Mouse (Mus musculus) embryonic stem cell, embryonic (primary cell): Measurements from ENCODE around the gene Carmil2.

ENCODE experiments used
- CTCF ChIA-PET, 4 experiments: fragments of 300-600 bp in 2 of 4; fragments of 350-600 bp in 2 of 4; sonication (Branson Sonifier 250); formaldehyde crosslinking; loops; one replicate each; lab custom pipeline; 2022; ENCODE audit warnings: inconsistent platforms in 2 of 4; lab: Charles Lee
- POLR2A ChIA-PET, 4 experiments: fragments of 300-600 bp in 2 of 4; fragments of 350-600 bp in 2 of 4; sonication (Branson Sonifier 250); formaldehyde crosslinking; loops; one replicate each; lab custom pipeline; 2022; ENCODE audit warnings: antibody characterized with exemption in 4 of 4, inconsistent platforms in 1 of 4; lab: Charles Lee

Carmil2 gene

GRCm38 (mm10) chr8:105702731-105703415 is 16.8 kb downstream of the Carmil2 start:
- ChIA-PET CTCF (interaction anchor here in 2 of 4 experiments (0.5 to 2.0 kb wide), 2 partner anchors 11 to 18 kb away, joined by 3 to 6 read pairs; no protein-coding TSS in a partner anchor), POLR2A (interaction anchor here in 2 of 4 experiments (0.5 to 5.3 kb wide), 7 partner anchors 10 to 127 kb away, joined by 3 to 45 read pairs (median 5); partner anchors contain the start of genes Carmil2 (in 1 of the 2) and Ranbp10 (in 1 of the 2))

DNA sequence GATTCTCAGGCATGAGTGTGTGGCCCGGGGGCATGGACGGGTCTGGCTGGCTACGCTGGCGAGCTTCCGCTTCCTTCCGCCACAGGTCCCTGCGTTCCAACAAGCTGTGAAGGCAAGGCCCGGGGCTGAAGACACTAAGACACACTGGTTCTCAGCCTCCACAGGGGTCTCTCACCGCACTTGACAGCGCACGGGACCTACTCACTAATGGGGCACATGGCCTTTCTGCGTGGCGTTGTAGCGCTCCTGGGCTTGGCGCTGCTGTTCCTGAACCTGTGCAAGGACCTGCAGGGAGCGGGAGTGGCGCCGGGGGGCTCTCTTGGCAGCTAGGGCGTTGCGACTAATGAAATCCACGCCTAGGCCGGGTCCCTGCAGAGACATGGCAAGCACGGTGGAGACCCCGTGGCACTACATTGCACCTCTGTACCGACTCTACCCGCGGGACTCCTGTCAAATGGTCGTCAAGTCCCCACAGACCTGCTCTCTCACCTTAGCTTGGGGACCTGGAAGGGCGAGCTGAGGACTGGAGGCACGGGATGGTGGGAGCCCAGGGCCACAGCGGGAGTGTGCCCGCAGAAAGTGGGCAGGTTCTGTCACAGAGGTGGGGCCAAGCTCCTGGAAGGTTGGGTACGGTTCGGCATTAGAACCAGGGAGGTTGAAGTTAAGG is 18.2 kb downstream of the Carmil2 start:
- ChIA-PET POLR2A (interaction anchor here in 3 of 4 experiments (0.5 to 2.4 kb wide), 16 partner anchors 10 to 1364 kb away, joined by 3 to 10 read pairs (median 4); partner anchors contain the start of genes Ranbp10 (in 2 of the 3), Pskh1 (in 1 of the 3), Tppp3 (in 1 of the 3) and Tsnaxip1 (in 1 of the 3)), CTCF (interaction anchor here (0.5 to 2.0 kb wide), 8 partner anchors 10 to 494 kb away, joined by 3 to 12 read pairs (median 4); no protein-coding TSS in a partner anchor)

DNA sequence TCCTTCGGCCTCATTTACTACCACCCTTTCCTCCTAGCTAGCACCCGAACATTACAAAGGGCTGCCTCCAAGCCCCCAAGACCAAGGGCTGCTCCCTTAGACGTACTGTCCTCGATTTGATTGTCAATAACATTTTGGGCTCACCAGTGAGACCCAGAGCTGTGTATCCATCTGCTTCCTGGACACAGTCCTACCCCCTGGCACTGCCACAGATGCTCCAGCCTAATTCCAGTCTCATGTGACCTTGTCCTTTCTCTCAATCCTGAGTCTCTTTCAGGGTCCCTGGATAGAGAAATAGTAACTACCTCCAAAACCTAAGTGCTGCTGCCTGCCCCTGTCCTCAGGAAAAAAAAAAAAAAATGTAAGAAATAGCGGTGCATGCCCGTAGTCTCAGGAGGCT is 18.9 kb downstream of the Carmil2 start:
- ChIA-PET POLR2A (interaction anchor here in 3 of 4 experiments (0.5 to 2.4 kb wide), 14 partner anchors 12 to 1557 kb away, joined by 3 to 10 read pairs (median 4); partner anchors contain the start of genes Carmil2 (in 1 of the 3), Pskh1 (in 1 of the 3), Ranbp10 (in 1 of the 3) and Tppp3 (in 1 of the 3)), CTCF (interaction anchor here in 3 of 4 experiments (0.6 to 2.0 kb wide), 6 partner anchors 9 to 494 kb away, joined by 3 to 12 read pairs (median 4); no protein-coding TSS in a partner anchor)

DNA sequence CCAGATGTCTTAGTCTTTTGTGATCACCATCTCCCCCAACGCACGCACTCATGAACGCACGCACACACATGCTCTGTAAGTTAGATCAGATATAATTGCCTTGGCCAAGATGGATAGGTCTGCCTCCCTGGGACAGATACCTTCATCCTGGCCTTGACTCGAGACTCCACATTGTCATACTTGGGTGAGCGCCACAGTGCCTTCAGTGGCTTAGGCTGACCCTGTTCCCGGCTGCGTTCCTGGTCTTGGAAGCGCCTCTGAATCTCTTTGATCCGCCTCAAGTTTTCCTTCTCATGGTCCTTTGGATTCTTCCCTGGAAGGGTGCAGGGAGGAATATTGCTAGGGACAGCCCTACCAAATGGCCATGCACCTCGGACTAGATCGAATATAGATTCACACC is 20.4 kb downstream of the Carmil2 start:
- POLR2A ChIA-PET, result interaction anchor here in 1 of 4 experiments (0.8 to 1.1 kb wide), 2 partner anchors 19 to 48 kb away, joined by 5 to 6 read pairs; no protein-coding TSS in a partner anchor

DNA sequence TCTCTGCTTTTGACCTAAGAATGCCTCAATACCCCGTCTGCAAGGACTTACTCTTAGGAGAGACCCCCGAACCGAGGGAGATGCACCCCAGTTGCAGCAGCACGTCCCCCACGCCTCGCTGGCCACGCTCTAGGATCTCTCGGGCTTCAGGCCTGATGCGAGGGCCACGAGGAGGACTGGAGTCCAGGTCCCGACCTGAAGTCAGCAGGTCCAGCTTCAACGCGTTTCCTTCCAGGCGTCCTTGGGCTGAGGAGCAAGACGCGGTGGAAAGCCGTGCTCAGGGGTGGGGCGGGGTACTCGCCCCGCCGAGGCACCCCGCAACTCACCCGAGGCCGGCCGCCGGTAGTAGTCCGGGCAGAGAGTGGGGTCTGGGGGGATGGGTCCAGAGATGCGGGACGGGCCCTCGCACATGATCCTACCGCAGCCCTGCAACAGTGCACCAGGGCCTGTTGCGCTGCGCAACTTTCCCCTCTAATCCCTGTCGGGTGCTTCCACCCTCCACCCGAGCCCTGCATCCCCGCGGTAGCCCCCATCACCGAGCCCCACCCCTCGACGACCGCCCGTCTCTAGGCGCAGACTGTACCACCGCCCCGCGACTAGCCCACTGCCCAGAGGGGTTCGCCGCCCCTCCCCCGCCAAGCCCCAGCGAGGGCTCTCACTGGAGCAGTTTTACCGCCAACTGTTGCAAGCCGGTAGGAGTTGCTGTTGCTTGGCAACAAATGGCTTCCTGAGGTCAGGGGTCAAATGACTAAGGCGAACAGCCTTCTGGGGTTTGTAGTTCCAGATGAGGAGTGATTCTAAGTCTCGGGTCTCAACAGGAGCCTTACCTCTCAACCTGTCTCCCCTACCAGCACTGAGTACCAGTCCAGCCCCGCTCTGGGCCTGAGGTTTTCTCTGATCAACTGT is 21.7 kb downstream of the Carmil2 start, which contains the start of the genes 4933405L10Rik and Enkd1:
Gene 4933405L10Rik (plus strand): TSS at position 158 of the 906 bp plus-strand sequence.
Gene Enkd1 (minus strand): TSS at position 713 of the 906 bp plus-strand sequence.
- CTCF ChIA-PET, result interaction anchor here in 2 of 4 experiments (0.5 to 1.5 kb wide), 4 partner anchors 63 to 295 kb away, joined by 3 to 10 read pairs (median 4); partner anchors contain the start of genes Kctd19 (in 1 of the 2) and Lrrc36 (in 1 of the 2)

More for the DNA sequence above, 20.4 kb downstream of the Carmil2 start:
- CTCF ChIA-PET, result interaction anchor here in 1 of 4 experiments (0.6 kb wide), 1 partner anchor 281 kb away, joined by 3 read pairs; no protein-coding TSS in a partner anchor

DNA sequence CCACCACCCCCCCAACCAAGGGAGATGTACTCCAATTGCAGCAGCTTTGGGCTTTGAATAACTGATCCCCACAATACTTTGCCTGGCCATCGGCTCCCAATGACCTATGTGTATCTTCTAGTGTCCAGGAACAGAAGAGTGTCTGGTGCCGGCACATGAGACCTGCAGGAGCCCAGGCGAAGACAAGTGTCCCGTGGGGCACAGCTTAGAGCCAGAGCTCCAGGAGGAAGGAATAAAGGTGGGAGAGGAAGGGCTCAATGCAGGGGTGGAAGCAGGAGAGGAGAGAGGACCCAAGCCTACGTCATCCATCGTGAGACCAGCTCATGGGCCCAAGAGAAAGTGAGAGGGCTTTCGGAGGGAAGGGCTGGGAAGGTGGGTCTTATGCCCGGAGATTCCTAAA is 22.6 kb downstream of the Carmil2 start:
- POLR2A ChIA-PET, result interaction anchor here in 3 of 4 experiments (0.8 to 1.9 kb wide), 14 partner anchors 8 to 346 kb away, joined by 3 to 9 read pairs (median 4); partner anchors contain the start of genes Acd (in 1 of the 3), Ctcf (in 1 of the 3), Gfod2 (in 1 of the 3) and Nutf2 (in 1 of the 3)
- CTCF ChIA-PET, result interaction anchor here in 2 of 4 experiments (0.5 to 1.5 kb wide), 4 partner anchors 23 to 147 kb away, joined by 3 to 10 read pairs (median 4); no protein-coding TSS in a partner anchor

More for the DNA sequence above, 21.7 kb downstream of the Carmil2 start, which contains the start of the genes 4933405L10Rik and Enkd1:
- POLR2A ChIA-PET, result interaction anchor here in 3 of 4 experiments (0.6 to 1.1 kb wide), 7 partner anchors 13 to 346 kb away, joined by 3 to 6 read pairs (median 4); no protein-coding TSS in a partner anchor

DNA sequence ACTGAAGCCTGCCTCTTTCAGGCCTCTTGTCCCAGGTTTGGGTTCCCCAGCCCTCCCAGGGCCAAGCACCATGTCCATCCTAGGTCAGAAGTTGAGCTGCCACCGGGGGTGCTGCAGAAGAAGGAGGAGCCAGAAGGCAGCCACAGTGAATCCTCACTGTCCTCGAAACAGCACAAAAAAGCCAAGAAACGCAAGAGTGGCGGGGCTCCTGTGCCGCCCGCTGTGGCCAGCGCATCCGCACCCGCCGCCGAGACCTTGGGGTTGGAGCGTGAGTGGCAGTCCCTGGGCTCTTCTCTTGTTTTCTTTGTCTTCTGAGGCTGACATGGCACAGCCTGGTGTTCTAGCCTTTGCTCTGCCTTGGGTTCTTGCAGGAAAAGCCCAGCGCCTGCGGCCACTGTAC is 23.2 kb downstream of the Carmil2 start:
- ChIA-PET POLR2A (interaction anchor here in 3 of 4 experiments (0.6 to 1.9 kb wide), 18 partner anchors 8 to 262 kb away, joined by 3 to 9 read pairs (median 3); partner anchors contain the start of genes Nutf2 (in 2 of the 3), Acd (in 1 of the 3), Ctcf (in 1 of the 3) and Gfod2 (in 1 of the 3)), CTCF (interaction anchor here in 3 of 4 experiments (0.6 to 1.5 kb wide), 3 partner anchors 37 to 79 kb away, joined by 3 to 4 read pairs (median 4); no protein-coding TSS in a partner anchor)

GRCm38 (mm10) chr8:105712286-105712685 is 26.2 kb downstream of the Carmil2 start:
- CTCF ChIA-PET, result no interaction called here
- POLR2A ChIA-PET, result interaction anchor here in 2 of 4 experiments (0.7 to 3.1 kb wide), 6 partner anchors 12 to 38 kb away, joined by 3 to 14 read pairs (median 3); partner anchors contain the start of genes Acd (in 1 of the 2) and Pard6a (in 1 of the 2)

GRCm38 (mm10) chr8:105714139-105714538 is 28.1 kb downstream of the Carmil2 start:
- CTCF ChIA-PET, result interaction anchor here (0.6 to 4.7 kb wide), 77 partner anchors 9 to 485 kb away, joined by 3 to 57 read pairs (median 4); partner anchors contain the start of genes Gfod2 (in 4 of the 4), Ranbp10 (in 2 of the 4), Acd (in 1 of the 4) and Pard6a (in 1 of the 4)

GRCm38 (mm10) chr8:105715042-105715441 is 29.0 kb downstream of the Carmil2 start:
- ChIA-PET CTCF (interaction anchor here (0.6 to 4.7 kb wide), 29 partner anchors 11 to 361 kb away, joined by 3 to 57 read pairs (median 4); partner anchors contain the start of genes Gfod2 (in 2 of the 4), Ranbp10 (in 1 of the 4) and Tsnaxip1 (in 1 of the 4)), POLR2A (interaction anchor here in 2 of 4 experiments (1.0 to 4.1 kb wide), 4 partner anchors 14 to 145 kb away, joined by 4 to 15 read pairs (median 13); partner anchors contain the start of genes Nutf2 (in 2 of the 2), Acd (in 1 of the 2), Pard6a (in 1 of the 2) and Ranbp10 (in 1 of the 2))

More at GRCm38 (mm10) chr8:105714139-105714538, 28.1 kb downstream of the Carmil2 start:
- POLR2A ChIA-PET, result interaction anchor here in 3 of 4 experiments (0.7 to 4.1 kb wide), 10 partner anchors 10 to 217 kb away, joined by 3 to 15 read pairs (median 3); partner anchors contain the start of genes Acd (in 1 of the 3), Nutf2 (in 1 of the 3), Pard6a (in 1 of the 3) and Ranbp10 (in 1 of the 3)

GRCm38 (mm10) chr8:105716302-105716945 is 30.4 kb downstream of the Carmil2 start:
- CTCF ChIA-PET, result interaction anchor here (0.5 to 4.7 kb wide), 33 partner anchors 9 to 400 kb away, joined by 3 to 57 read pairs (median 4); partner anchors contain the start of genes Acd (in 1 of the 4), Carmil2 (in 1 of the 4) and Pard6a (in 1 of the 4)
- POLR2A ChIA-PET, result interaction anchor here (0.5 to 4.1 kb wide), 15 partner anchors 9 to 284 kb away, joined by 3 to 15 read pairs (median 3); partner anchors contain the start of genes Nutf2 (in 2 of the 4), Ranbp10 (in 1 of the 4) and Tsnaxip1 (in 1 of the 4)

DNA sequence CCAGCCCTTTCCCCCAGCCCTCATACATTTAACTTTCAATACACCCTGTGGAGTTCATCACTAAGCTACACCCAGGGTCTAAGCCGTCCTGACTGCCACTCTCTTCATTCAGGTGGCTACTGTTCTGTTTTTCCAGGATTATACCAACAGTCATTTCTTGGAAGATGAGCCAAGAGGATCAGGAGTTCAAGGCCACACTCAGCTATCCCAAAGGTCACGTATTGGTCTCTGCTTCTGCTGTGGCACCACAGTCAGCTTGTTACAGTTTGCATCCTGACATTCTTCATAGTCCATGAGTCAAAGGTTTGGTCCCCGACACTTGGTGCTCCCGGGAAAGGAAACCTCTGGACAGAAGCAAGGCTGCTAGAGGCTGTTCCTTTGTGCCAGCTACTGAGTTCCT is 33.6 kb downstream of the Carmil2 start:
- CTCF ChIA-PET, result interaction anchor here in 2 of 4 experiments (0.7 to 0.8 kb wide), 2 partner anchors 68 to 204 kb away, joined by 3 to 7 read pairs; no protein-coding TSS in a partner anchor
- POLR2A ChIA-PET, result interaction anchor here in 3 of 4 experiments (0.6 to 1.5 kb wide), 7 partner anchors 10 to 1551 kb away, joined by 3 to 5 read pairs (median 3); no protein-coding TSS in a partner anchor

GRCm38 (mm10) chr8:105722861-105723260 is 36.8 kb downstream of the Carmil2 start:
- ChIA-PET POLR2A (interaction anchor here in 1 of 4 experiments (0.9 to 1.3 kb wide), 3 partner anchors 22 to 136 kb away, joined by 3 read pairs; no protein-coding TSS in a partner anchor), CTCF (interaction anchor here in 2 of 4 experiments (1.1 to 3.4 kb wide), 2 partner anchors 9 kb away, joined by 6 to 14 read pairs; no protein-coding TSS in a partner anchor)

DNA sequence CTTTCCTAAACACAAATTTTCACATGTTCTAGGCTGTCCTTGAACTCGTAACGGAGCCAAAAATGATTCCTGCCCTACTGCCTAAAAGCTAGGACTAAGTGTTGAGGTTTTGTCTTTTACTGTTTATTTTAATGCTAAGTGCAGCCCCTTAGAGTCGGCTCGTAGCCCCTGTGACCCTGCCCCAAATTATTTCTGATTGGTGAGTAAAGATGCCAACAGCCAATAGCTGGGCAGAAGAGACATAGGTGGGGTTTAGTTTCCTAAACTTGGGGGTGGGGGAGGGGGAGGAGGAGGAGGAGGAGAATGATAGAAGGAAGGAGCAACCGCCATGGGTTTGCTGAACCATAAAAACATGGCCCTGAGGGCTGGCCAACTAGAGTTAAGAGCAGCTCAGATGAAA is 39.7 kb downstream of the Carmil2 start:
- POLR2A ChIA-PET, result interaction anchor here in 1 of 4 experiments (0.7 to 2.0 kb wide), 4 partner anchors 9 to 33 kb away, joined by 3 to 8 read pairs (median 4); partner anchors contain the start of gene Gfod2

More for the DNA sequence above, 39.7 kb downstream of the Carmil2 start:
- CTCF ChIA-PET, result interaction anchor here (0.9 to 3.4 kb wide), 6 partner anchors 9 to 129 kb away, joined by 3 to 14 read pairs (median 7); no protein-coding TSS in a partner anchor
